Mouse (Mus musculus): ENCODE results near the gene Ptprn2.
"Not testable (repeated sequence)": the region's sequence is repeated elsewhere in the genome, so short reads cannot be mapped to it uniquely, and the experiment has no call there.

Ptprn2 gene

DNA sequence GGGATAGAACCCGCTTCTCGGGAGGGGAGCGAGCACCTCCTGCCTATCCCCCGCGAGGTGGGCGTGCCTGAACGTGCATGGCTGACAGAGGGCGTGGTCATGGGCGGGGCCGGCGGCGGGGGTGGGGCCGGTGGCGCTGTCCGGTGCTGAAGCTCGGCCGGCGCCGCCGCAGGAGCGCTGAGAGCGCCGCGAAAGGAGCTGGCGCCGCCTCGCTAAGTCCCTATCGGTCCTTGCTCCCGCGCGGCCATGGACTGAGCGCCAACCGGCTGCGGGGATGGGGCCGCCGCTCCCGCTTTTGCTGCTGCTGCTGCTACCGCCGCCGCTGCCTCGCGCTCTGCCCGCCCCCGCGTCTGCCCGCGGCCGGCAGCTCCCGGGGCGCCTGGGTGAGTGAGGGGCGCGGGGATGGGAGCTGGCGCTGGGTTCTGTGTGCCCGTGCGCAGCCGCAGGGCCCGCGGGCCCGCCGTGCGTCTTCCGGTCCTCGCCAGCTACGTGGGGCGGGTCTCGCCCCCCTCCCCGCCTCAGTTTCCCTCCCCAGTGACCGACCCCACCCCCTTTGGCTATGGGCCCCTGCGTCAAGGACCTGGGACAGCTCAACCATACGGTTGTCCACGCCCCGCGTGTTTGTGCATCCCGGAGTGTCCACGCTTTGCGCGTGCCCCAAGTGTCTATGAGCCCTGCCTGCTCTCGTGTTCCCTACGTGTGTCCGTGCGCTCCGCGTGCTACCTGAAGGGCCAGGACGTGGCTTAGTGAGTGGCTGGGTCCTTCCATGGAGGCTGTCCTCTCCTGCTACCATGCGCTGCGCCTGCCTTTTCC is at the start of gene Ptprn2:
Gene Ptprn2, plus strand, starts transcription at position 130 of the 813 bp plus-strand sequence.
- peak; percentile 78 for DNase-seq

- no peak for DNase-seq
These were observed 49.4 kb upstream of the Ptprn2 start for GRCm38 (mm10) chr12:116436125-116436524.

- no peak for DNase-seq
These were observed 46.9 kb upstream of the Ptprn2 start for GRCm38 (mm10) chr12:116438591-116438990.

GRCm38 (mm10) chr12:116442184-116442583 is 43.3 kb upstream of the Ptprn2 start:
- no peak for DNase-seq

GRCm38 (mm10) chr12:116449536-116449935 is 36.0 kb upstream of the Ptprn2 start:
- no peak for DNase-seq

DNA sequence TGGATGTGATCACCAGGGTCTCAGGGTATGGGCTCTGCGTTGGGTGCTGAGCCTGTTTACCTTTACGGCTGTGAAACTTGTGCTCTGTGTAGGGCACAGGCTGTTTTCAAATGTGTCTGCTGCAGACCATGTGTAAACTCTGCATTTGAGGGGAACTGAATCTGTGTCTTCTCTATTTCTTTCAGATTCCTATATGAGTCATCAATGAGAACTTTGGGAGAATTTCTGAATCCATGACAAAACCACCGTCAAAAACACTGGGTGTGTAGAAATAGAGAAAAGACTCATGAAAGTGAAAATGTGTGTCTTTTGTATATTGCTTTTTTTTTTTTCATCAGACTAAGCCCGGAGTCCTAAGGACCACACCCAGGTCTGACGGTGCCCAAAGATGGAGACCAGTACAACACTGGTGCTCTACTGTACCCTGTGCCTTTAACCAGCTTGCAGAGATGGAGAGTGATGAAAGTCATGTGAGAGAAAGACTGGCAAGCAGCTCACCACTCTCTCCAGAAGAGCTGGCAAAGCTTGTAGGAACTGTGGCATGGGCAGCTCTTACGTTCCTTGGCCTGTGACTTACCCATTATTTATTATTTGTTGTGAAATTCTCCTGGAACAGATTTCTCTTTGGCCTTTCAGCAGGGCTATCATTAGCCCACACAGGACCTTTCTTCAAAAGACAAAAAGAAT is 25.0 kb upstream of the Ptprn2 start:
- DNase-seq = no peak

DNA sequence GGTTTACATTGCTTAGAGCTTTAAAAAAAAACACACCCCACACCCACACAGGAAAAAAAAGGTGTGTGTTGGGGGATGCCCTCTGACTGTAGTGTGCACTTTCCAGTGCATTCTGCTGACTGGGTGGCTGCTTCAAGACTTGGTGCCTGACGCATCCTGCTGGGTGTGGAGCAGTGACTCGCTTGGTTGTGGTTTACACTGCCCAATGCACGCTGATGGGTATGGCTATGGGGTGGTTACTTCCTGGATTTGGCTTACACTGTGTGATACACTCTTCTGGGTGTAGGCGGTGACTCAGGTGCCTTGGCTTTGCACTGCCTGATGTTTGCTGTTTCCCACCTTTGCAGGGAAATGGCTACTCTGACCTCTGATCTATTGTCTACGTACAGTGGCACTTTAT is 18.5 kb upstream of the Ptprn2 start:
- no peak for DNase-seq

GRCm38 (mm10) chr12:116468348-116468747 is 17.2 kb upstream of the Ptprn2 start:
- no peak for DNase-seq

DNA sequence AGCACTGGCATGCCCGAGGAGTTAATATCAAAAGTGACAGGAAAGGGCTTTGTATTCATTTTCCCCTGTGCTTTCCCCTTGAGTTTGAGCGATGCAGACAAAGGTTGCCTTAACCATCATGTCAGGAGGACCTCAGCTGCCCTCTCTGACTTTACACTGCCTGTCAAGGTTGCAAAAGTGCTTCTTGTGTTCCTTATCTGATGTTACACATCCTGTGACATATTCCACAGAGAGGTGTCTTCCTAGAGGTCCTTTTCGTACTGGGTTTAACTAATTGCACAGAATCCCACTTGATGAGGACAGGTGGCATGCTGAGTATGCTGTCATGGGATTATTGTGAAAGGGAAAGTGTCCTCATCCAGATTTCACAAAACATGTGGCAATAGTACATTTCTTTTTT is 16.4 kb upstream of the Ptprn2 start:
- no peak for DNase-seq

GRCm38 (mm10) chr12:116473264-116473663 is 12.3 kb upstream of the Ptprn2 start:
- DNase-seq = no peak

DNA sequence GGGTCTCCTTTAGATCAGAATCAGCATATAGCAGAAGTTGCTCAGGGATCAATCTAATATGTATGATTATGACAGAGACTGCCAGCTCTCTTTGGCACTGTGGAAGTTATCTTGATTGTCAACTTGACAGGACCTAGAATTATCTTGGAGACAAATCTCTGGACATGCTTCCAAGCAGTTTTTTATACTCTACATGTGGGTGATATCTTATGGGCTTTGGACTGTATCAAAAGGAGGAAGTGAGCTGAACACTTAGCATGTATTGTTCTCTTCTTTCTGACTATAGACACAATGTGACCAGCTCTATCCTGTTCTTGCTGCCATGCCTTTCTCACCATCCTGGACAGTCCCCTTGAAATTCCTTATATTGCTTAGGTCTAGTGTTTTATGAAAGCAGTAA is 11.8 kb upstream of the Ptprn2 start:
- no peak for DNase-seq

DNA sequence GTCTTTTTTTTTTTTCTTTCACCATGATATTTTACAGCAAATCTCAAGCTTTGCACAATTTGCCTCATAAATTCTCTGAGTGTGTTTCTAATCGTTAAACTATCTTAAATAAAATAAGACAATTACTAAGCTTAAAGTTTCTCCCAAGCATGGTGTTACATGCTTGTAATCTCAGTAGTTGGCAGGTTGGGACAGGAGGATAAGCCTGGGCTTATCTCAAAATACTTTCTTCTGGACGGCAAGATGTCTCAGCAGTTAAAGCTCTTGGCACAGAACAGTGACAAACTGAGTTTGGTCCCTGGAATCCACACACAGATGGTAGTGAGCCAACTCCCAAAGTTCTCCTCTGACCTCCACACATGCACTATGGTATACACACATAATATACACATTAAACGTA is 10.8 kb upstream of the Ptprn2 start:
- no peak for DNase-seq

- DNase-seq = no peak
These were observed 6.7 kb upstream of the Ptprn2 start for GRCm38 (mm10) chr12:116478771-116479170.

GRCm38 (mm10) chr12:116481921-116482320 is 3.6 kb upstream of the Ptprn2 start:
- no peak for DNase-seq

GRCm38 (mm10) chr12:116483581-116483980 is 1.9 kb upstream of the Ptprn2 start:
- DNase-seq = no peak

- DNase-seq = peak; percentile 22
These were observed 529 bp upstream of the Ptprn2 start for GRCm38 (mm10) chr12:116484991-116485390.

GRCm38 (mm10) chr12:116486404-116486730 is 847 bp downstream of the Ptprn2 start:
- no peak for DNase-seq

DNA sequence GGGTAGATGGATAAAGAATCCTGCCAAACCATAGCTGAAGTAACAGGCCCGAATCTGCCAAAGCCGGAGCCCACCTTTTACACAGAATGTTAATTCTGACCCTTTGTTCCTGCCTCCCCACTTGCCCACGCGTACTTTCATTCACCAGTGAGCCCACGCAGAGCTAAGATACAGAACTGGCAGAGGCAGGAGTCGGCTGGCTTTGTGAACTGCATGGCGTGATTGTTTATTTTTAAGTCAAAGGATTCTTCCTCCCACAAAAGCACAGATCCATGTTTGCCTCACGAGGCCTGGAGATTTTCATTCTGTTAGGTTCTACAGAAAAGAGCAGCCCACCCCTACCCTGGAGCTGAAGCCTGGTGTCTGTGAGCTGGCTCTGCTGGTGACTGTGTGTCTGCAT is 3.3 kb downstream of the Ptprn2 start:
- DNase-seq = no peak

GRCm38 (mm10) chr12:116490575-116491356 is 5.2 kb downstream of the Ptprn2 start:
- DNase-seq = no peak

GRCm38 (mm10) chr12:116498666-116499065 is 13.1 kb downstream of the Ptprn2 start:
- no peak for DNase-seq

- DNase-seq = no peak
These were observed 15.1 kb downstream of the Ptprn2 start for GRCm38 (mm10) chr12:116500652-116501051.

GRCm38 (mm10) chr12:116512482-116512881 is 27.0 kb downstream of the Ptprn2 start:
- DNase-seq = no peak

DNA sequence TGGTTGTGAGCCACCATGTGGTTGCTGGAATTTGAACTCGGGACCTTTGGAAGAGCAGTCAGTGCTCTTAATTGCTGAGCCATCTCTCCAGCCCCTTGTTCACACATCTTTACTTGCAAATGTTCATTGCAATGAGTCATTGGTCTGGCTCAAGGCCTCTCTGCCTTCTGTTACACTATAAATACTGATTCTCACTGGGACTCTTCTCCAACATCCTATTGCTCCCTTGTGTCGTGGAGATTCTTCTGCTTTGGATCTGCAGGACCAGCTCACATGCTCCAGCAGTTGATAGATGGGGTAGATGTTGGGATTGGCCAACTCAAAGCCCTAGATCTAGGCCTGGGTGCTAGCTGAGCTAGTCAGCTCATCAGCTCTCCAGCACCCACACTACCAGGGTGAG is 28.3 kb downstream of the Ptprn2 start:
- not testable (repeated sequence) for DNase-seq

DNA sequence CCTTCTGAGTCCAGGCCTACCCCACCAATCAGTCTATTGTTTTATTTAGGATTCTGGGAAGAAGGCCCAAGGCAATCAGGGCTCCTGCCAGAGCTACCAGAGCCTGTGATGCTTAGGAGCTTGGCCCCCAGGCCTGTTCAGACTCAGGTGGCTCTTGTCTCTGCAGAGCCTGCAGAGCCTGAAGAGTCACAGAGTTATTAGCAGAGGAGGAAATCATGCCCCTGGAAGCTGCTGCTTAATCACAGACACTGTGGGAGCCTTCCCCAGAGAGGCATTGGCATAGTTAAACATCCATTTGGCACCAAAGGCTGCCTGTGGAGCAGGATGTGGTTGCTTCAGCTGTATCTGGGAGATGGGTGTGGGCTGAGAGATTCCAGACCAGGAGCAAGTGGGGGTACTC is 30.3 kb downstream of the Ptprn2 start:
- DNase-seq = peak; percentile 45

Data from cerebellum, adult 8-10 months (tissue).